Mouse (Mus musculus) bone marrow macrophage, adult 2 months (primary cell): Measurements from ENCODE around the gene Mecr.

Experiments
- CTCF ChIP-seq: IDR thresholded peaks from 2 replicates; pipeline ENCODE4 v1.5.1; 2012; ENCODE audit warnings: low read depth, mild to moderate bottlenecking, low read length, moderate library complexity
- POLR2A ChIP-seq: IDR thresholded peaks from 2 replicates; pipeline ENCODE4 v1.6.1; 2012; ENCODE audit warnings: mild to moderate bottlenecking, low read depth, low read length, borderline replicate concordance

DNA sequence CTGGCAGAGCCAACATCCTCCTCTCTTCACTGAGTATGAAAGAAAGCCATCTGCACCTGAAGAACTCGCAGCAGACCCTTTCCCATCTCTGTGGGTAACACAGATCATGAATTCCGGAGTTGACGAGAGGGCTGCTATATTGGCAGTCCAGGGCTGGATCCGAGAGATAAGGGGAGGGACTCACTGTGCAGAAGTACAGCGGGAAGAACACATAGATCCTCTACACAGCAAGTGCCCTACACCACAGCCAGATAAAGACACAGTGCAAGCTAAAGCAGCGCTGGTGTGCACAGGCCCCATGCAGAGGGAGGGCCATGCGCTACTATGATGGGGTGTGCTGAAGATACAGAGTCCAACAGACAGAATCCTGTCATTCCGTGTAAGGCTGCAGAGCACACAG is 14.1 kb upstream of the Mecr start:
- TF ChIP-seq POLR2A (no peak), CTCF (no peak)
